Mouse (Mus musculus) testis, adult 2 months (tissue): ENCODE measurements around the gene H2-Ob.

Experiments used
- CTCF ChIP-seq: fragments of 200-500 bp; IDR thresholded peaks from 2 replicates; pipeline ENCODE4 v1.5.1; 2012; ENCODE audit warnings: low read depth, mild to moderate bottlenecking, inconsistent platforms, low read length, moderate library complexity; ENCODE audit not compliant: control insufficient read depth, insufficient read depth, insufficient replicate concordance
- POLR2A ChIP-seq: fragments of 200-500 bp; IDR thresholded peaks from 2 replicates; pipeline ENCODE4 v1.6.1; 2012; ENCODE audit warnings: low read depth, mild to moderate bottlenecking, inconsistent platforms, low read length, moderate library complexity; ENCODE audit not compliant: control insufficient read depth

- TF ChIP-seq POLR2A (no peak), CTCF (no peak)
Observed at GRCm38 (mm10) chr17:34211746-34212365, 26.8 kb upstream of the H2-Ob start.
